Mouse (Mus musculus) thymus, adult 2 months (tissue): Measurements from ENCODE around the gene Dtd1.

Experiments used
- CTCF ChIP-seq: fragments of 200-500 bp; IDR thresholded peaks from 2 replicates; pipeline ENCODE4 v1.5.1; 2012; ENCODE audit warnings: mild to moderate bottlenecking, control low read depth, low read length, moderate library complexity, borderline replicate concordance; ENCODE audit not compliant: control insufficient read depth, poor library complexity, insufficient read depth; ENCODE audit errors: extremely low read depth
- POLR2A ChIP-seq: fragments of 200-500 bp; IDR thresholded peaks from 2 replicates; pipeline ENCODE4 v1.6.1; 2012; ENCODE audit warnings: mild to moderate bottlenecking, low read length, control low read depth, moderate library complexity; ENCODE audit not compliant: control insufficient read depth, poor library complexity, insufficient read depth; ENCODE audit errors: extremely low read depth

DNA sequence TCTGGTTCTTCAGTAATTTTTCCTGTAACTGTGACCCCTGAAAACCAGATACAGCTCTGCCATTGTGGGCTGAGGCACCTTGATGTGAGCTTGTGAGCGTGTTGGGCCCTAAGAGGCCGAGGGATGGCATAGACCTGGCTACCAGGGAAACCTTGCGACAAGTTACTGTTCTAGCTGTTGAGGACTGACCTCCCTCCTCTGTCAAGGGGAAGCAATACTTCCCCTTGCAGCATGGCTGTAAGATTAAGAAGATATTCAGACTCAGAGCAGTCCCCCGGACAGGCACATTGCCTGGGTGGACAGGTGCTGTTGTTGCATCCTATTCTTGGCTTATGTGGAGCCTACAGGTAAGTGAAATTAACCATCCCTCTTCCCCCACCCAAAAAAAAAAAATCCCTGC, 172.1 kb downstream of the Dtd1 start:
- TF ChIP-seq CTCF (no peak), POLR2A (no peak)
